Mouse (Mus musculus) Patski (cell line): ENCODE results near the gene Astn2. TPM values are rescaled to one million over a fixed set of nuclear protein-coding genes. Genes with fewer than 3 reads are reported as not detected.

Experiments
- ATAC-seq: fragments of 100-300 bp; one replicate; pipeline ENCODE4 v1.8.0; 2021
- CTCF ChIA-PET: fragments of 350-600 bp; sonication (Branson Sonifier 250); formaldehyde crosslinking; loops from one replicate; lab custom pipeline; 2022; ENCODE audit warnings: inconsistent platforms; lab: Charles Lee
- POLR2A ChIA-PET: fragments of 350-600 bp; sonication (Branson Sonifier 250); formaldehyde crosslinking; loops from one replicate; lab custom pipeline; 2022; ENCODE audit warnings: antibody characterized with exemption, inconsistent platforms; lab: Charles Lee
- DNase-seq: peaks from one replicate; pipeline ENCODE4 v3.0.0-alpha.2; 2011; ENCODE audit warnings: low read depth, low spot score
- H3K27me3 ChIP-seq: fragments of 371-371 bp; one replicate; pipeline ENCODE4 v1.5.1; 2021
- CTCF ChIP-seq: fragments of 100-300 bp; IDR thresholded peaks from one replicate; pipeline ENCODE4 v1.5.1; 2021
- in situ Hi-C: fragments of 300-500 bp; cut with MboI; formaldehyde crosslinking; loops from 3 replicates; pipeline ENCODE4 v1.11.1; 2018; ENCODE audit warnings: low pct_unique_long_range_greater_than_20kb, mixed read lengths
- polyA plus RNA-seq: library from polyadenylated mRNA; unstranded; gene quantifications from one replicate; pipeline ENCODE4 v1.2.3, GENCODE M21; 2021

Gene Astn2
- polyA plus RNA-seq, 1 experiment from 2014 or later = 0.19 TPM

GRCm38 (mm10) chr4:65874236-65874781, 530.1 kb downstream of the Astn2 start:
- POLR2A ChIA-PET = interaction anchor here (0.6 kb wide), 1 partner anchor 231 kb away, joined by 3 read pairs; no protein-coding TSS in a partner anchor

GRCm38 (mm10) chr4:65864551-65864950, 539.9 kb downstream of the Astn2 start:
- no peak for TF ChIP-seq CTCF
- POLR2A ChIA-PET = no interaction called here
- CTCF ChIA-PET = no interaction called here
- DNase-seq = no peak
- ATAC-seq = no peak
- H3K27me3 ChIP-seq = peaks cover 4% of the 10 kb centered on the region
- in situ Hi-C loops = no loop called here

More at GRCm38 (mm10) chr4:65874236-65874781, 530.1 kb downstream of the Astn2 start:
- CTCF ChIA-PET = interaction anchor here (1.1 kb wide), 1 partner anchor 78 kb away, joined by 3 read pairs; no protein-coding TSS in a partner anchor
- DNase-seq (no peak), ATAC-seq (no peak)
- in situ Hi-C loops = no loop called here
- TF ChIP-seq CTCF = no peak
- H3K27me3 ChIP-seq = no peaks in the 10 kb centered on the region

- POLR2A ChIA-PET = no interaction called here
- H3K27me3 ChIP-seq = no peaks in the 10 kb centered on the region
- TF ChIP-seq CTCF = no peak
- CTCF ChIA-PET = no interaction called here
- no peak for ATAC-seq
- in situ Hi-C loops = no loop called here
- DNase-seq = no peak
Measured at GRCm38 (mm10) chr4:65843191-65843590, 561.2 kb downstream of the Astn2 start.

- no peak for DNase-seq
- in situ Hi-C loops = no loop called here
Measured at GRCm38 (mm10) chr4:65839550-65840000, 564.8 kb downstream of the Astn2 start.

GRCm38 (mm10) chr4:65838781-65839180, 565.6 kb downstream of the Astn2 start:
- in situ Hi-C loops = no loop called here
- DNase-seq = no peak
- ChIA-PET POLR2A (no interaction called here), CTCF (no interaction called here)
- no peak for ATAC-seq
- TF ChIP-seq CTCF = no peak
- no peaks in the 10 kb centered on the region for H3K27me3 ChIP-seq

More at GRCm38 (mm10) chr4:65839550-65840000, 564.8 kb downstream of the Astn2 start:
- no peak for ATAC-seq
- no peak for TF ChIP-seq CTCF
- no peaks in the 10 kb centered on the region for H3K27me3 ChIP-seq
- CTCF ChIA-PET = interaction anchor here (0.9 kb wide), 1 partner anchor 121 kb away, joined by 3 read pairs; no protein-coding TSS in a partner anchor
- POLR2A ChIA-PET = no interaction called here

- ATAC-seq (no peak), DNase-seq (no peak)
- ChIA-PET POLR2A (no interaction called here), CTCF (interaction anchor here (1.6 to 1.8 kb wide), 2 partner anchors 12 to 19 kb away, joined by 4 to 5 read pairs; no protein-coding TSS in a partner anchor)
- TF ChIP-seq CTCF = no peak
- in situ Hi-C loops = no loop called here
- no peaks in the 10 kb centered on the region for H3K27me3 ChIP-seq
Measured at GRCm38 (mm10) chr4:65832971-65833370, 571.4 kb downstream of the Astn2 start.

- no peak for TF ChIP-seq CTCF
- ChIA-PET POLR2A (no interaction called here), CTCF (no interaction called here)
- ATAC-seq (no peak), DNase-seq (no peak)
- no peaks in the 10 kb centered on the region for H3K27me3 ChIP-seq
- in situ Hi-C loops = no loop called here
Measured at GRCm38 (mm10) chr4:65831872-65832271, 572.5 kb downstream of the Astn2 start.

- no peaks in the 10 kb centered on the region for H3K27me3 ChIP-seq
- in situ Hi-C loops = no loop called here
- ATAC-seq = no peak
- POLR2A ChIA-PET = no interaction called here
- DNase-seq = no peak
- TF ChIP-seq CTCF = no peak
- CTCF ChIA-PET = no interaction called here
Measured at GRCm38 (mm10) chr4:65830495-65830894, 573.9 kb downstream of the Astn2 start.

- TF ChIP-seq CTCF = no peak
- no peaks in the 10 kb centered on the region for H3K27me3 ChIP-seq
- ATAC-seq = peak; percentile 76
- ChIA-PET POLR2A (no interaction called here), CTCF (interaction anchor here (1.3 kb wide), 1 partner anchor 12 kb away, joined by 5 read pairs; no protein-coding TSS in a partner anchor)
- in situ Hi-C loops = no loop called here
- DNase-seq = peak; percentile 42
Measured at GRCm38 (mm10) chr4:65821070-65821469, 583.3 kb downstream of the Astn2 start.

GRCm38 (mm10) chr4:65820236-65820635, 584.2 kb downstream of the Astn2 start:
- TF ChIP-seq CTCF = no peak
- H3K27me3 ChIP-seq = no peaks in the 10 kb centered on the region
- ChIA-PET POLR2A (no interaction called here), CTCF (no interaction called here)
- ATAC-seq (no peak), DNase-seq (no peak)
- in situ Hi-C loops = no loop called here

GRCm38 (mm10) chr4:65819835-65820234, 584.6 kb downstream of the Astn2 start:
- TF ChIP-seq CTCF = no peak
- no peaks in the 10 kb centered on the region for H3K27me3 ChIP-seq
- ATAC-seq (no peak), DNase-seq (no peak)
- ChIA-PET POLR2A (no interaction called here), CTCF (no interaction called here)
- in situ Hi-C loops = no loop called here
